Mouse (Mus musculus) hindbrain, postnatal 0 days (tissue): Measurements from ENCODE around the gene Ak6. TPM values are rescaled to one million over a fixed set of nuclear protein-coding genes. Genes with fewer than 3 reads are reported as not detected.
A peak's percentile ranks its signal among the peaks of the same experiment; 100 is the strongest.

ENCODE experiments used
- ATAC-seq: fragments of 200-750 bp; cut with Nextera tagmentation; 2 replicates; pipeline ENCODE4 v1.8.0; 2017; ENCODE audit warnings: mild to moderate bottlenecking, moderate TSS enrichment, moderate library complexity
- DNase-seq: peaks from one replicate; pipeline ENCODE4 v3.0.0-alpha.2; 2015; ENCODE audit warnings: low spot score
- H3K27ac ChIP-seq: fragments of 300-500 bp; sonication (generic); 2 replicates; pipeline ENCODE4 v1.5.1; 2014; ENCODE audit warnings: mild to moderate bottlenecking
- H3K27me3 ChIP-seq: fragments of 300-500 bp; sonication (generic); 2 replicates; pipeline ENCODE4 v1.6.1; 2014; ENCODE audit warnings: low read length, mixed read lengths; ENCODE audit not compliant: insufficient read depth
- H3K36me3 ChIP-seq: fragments of 300-500 bp; sonication (generic); 2 replicates; pipeline ENCODE4 v1.6.1; 2014; ENCODE audit warnings: low read length, mixed read lengths; ENCODE audit not compliant: insufficient read depth
- H3K4me1 ChIP-seq: fragments of 300-500 bp; sonication (generic); 2 replicates; pipeline ENCODE4 v1.6.1; 2014; ENCODE audit warnings: antibody characterized with exemption, low read length, mixed read lengths; ENCODE audit not compliant: insufficient read depth
- H3K4me2 ChIP-seq: fragments of 300-500 bp; sonication (generic); 2 replicates; pipeline ENCODE4 v1.6.1; 2014; ENCODE audit warnings: low read depth, mild to moderate bottlenecking, low read length, moderate library complexity, mixed read lengths
- H3K4me3 ChIP-seq: fragments of 300-500 bp; sonication (generic); 2 replicates; pipeline ENCODE4 v1.5.1; 2014; ENCODE audit warnings: low read length
- H3K9ac ChIP-seq: fragments of 300-500 bp; sonication (generic); replicated peaks from 2 replicates; pipeline ENCODE4 v1.6.1; 2014; ENCODE audit warnings: mild to moderate bottlenecking, low read length, moderate library complexity, mixed read lengths
- H3K9me3 ChIP-seq: fragments of 300-500 bp; sonication (generic); 2 replicates; pipeline ENCODE4 v1.6.1; 2016; ENCODE audit warnings: low read length, mixed read lengths
- CTCF ChIP-seq: IDR thresholded peaks from 2 replicates; pipeline ENCODE4 v1.5.1; 2016; ENCODE audit warnings: antibody characterized with exemption, control low read depth, low read depth
- WGBS: fragments of 180-500 bp; shearing (Covaris S2); extraction: QIAGEN DNeasy Blood & Tissue Kit; methylation state at CpG from one replicate; pipeline ENCODE4 v1.1.7; 2014; 5-methylcytosine and 5-hydroxymethylcytosine counted together
- polyA plus RNA-seq: library from polyadenylated mRNA; unstranded; fragments of >200 nt; fragmentation: Nextera tagmentation; extraction: Ambion mirVana; gene quantifications from 2 replicates; pipeline ENCODE4 v1.2.1, GENCODE M21; 2015
- total RNA-seq: library from RNA; depleted of rRNA; stranded (reverse); fragments of >200 nt; gene quantifications from 2 replicates; pipeline ENCODE4 v1.2.3, GENCODE M21; 2014

Gene Ak6
- total and polyA plus RNA-seq, 2 experiments from 2014 or later, result 123 to 328 TPM

GRCm38 (mm10) chr13:100622241-100622640 is 28.5 kb upstream of the Ak6 start:
- H3K4me1 ChIP-seq, result no peaks in the 10 kb centered on the region
- WGBS, result 90% methylated on average over 4 of the region's 4 CpGs
- H3K9ac ChIP-seq, result no peak overlapping the region
- DNase-seq (no peak), ATAC-seq (no peak)
- no peaks in the 10 kb centered on the region for H3K9me3 ChIP-seq
- no peak overlapping the region for H3K4me3 ChIP-seq
- TF ChIP-seq CTCF, result no peak
- H3K36me3 ChIP-seq, result peaks cover 48% of the 10 kb centered on the region
- H3K4me2 ChIP-seq, result no peak overlapping the region
- no peak overlapping the region for H3K27ac ChIP-seq
- H3K27me3 ChIP-seq, result no peaks in the 10 kb centered on the region

GRCm38 (mm10) chr13:100634106-100634691 is 16.6 kb upstream of the Ak6 start:
- H3K36me3 ChIP-seq, result peaks cover 31% of the 10 kb centered on the region
- H3K4me2 ChIP-seq, result no peak overlapping the region
- H3K9me3 ChIP-seq, result no peaks in the 10 kb centered on the region
- no peaks in the 10 kb centered on the region for H3K4me1 ChIP-seq
- H3K9ac ChIP-seq, result no peak overlapping the region
- ATAC-seq, result no peak
- 94% methylated on average over 3 of the region's 3 CpGs for WGBS
- no peak for TF ChIP-seq CTCF
- H3K4me3 ChIP-seq, result no peak overlapping the region
- H3K27me3 ChIP-seq, result no peaks in the 10 kb centered on the region
- no peak for DNase-seq
- no peak overlapping the region for H3K27ac ChIP-seq

GRCm38 (mm10) chr13:100642471-100643209 is 8.1 kb upstream of the Ak6 start:
- Histone ChIP-seq H3K4me2 (no peak overlapping the region), H3K27ac (no peak overlapping the region), H3K4me3 (no peak overlapping the region), H3K36me3 (peaks cover 36% of the 10 kb centered on the region), H3K9ac (no peak overlapping the region), H3K4me1 (no peaks in the 10 kb centered on the region), H3K9me3 (no peaks in the 10 kb centered on the region), H3K27me3 (no peaks in the 10 kb centered on the region)
- no peak for TF ChIP-seq CTCF
- DNase-seq, result no peak
- no peak for ATAC-seq
- WGBS, result 95% methylated on average over 4 of the region's 4 CpGs

GRCm38 (mm10) chr13:100648223-100648622 is 2.6 kb upstream of the Ak6 start:
- H3K27me3 ChIP-seq, result no peaks in the 10 kb centered on the region
- peaks cover 5% of the 10 kb centered on the region; the same call in 1 of the 2 replicates for H3K4me1 ChIP-seq
- no peak overlapping the region for H3K4me3 ChIP-seq
- no peak for ATAC-seq
- H3K9me3 ChIP-seq, result no peaks in the 10 kb centered on the region
- peaks cover 25% of the 10 kb centered on the region for H3K36me3 ChIP-seq
- TF ChIP-seq CTCF, result no peak
- WGBS, result 96% methylated on average over 8 of the region's 8 CpGs
- no peak for DNase-seq
- no peak overlapping the region for H3K4me2 ChIP-seq
- no peak overlapping the region for H3K27ac ChIP-seq
- H3K9ac ChIP-seq, result no peak overlapping the region

GRCm38 (mm10) chr13:100651439-100652186 is 834 bp downstream of the Ak6 start, which contains the start of gene Taf9:
Gene Taf9, plus strand, starts transcription at chr13:100651579.
- peak within 1 kb of the TSS; percentile 98 for H3K27ac ChIP-seq
- H3K4me3 ChIP-seq, result peak within 1 kb of the TSS; percentile 87
- H3K9me3 ChIP-seq, result no peaks in the 10 kb centered on the region
- peak within 1 kb of the TSS; percentile 75 for H3K4me2 ChIP-seq
- ATAC-seq (peak; percentile 78), DNase-seq (no peak)
- no peaks in the 10 kb centered on the region for H3K27me3 ChIP-seq
- TF ChIP-seq CTCF, result no peak
- H3K36me3 ChIP-seq, result peaks cover 10% of the 10 kb centered on the region; the same call in 1 of the 2 replicates
- WGBS, result 4% methylated on average over 51 of the region's 63 CpGs
- peak within 1 kb of the TSS; percentile 89 for H3K9ac ChIP-seq
- peaks cover 5% of the 10 kb centered on the region; the same call in 1 of the 2 replicates for H3K4me1 ChIP-seq

- H3K4me1 ChIP-seq, result no peaks in the 10 kb centered on the region
- DNase-seq (no peak), ATAC-seq (no peak)
- H3K27me3 ChIP-seq, result no peaks in the 10 kb centered on the region
- no peak overlapping the region for H3K9ac ChIP-seq
- WGBS, result 94% methylated on average over 5 of the region's 5 CpGs
- no peak for TF ChIP-seq CTCF
- no peak overlapping the region for H3K4me2 ChIP-seq
- peaks cover 5% of the 10 kb centered on the region; the same call in 1 of the 2 replicates for H3K36me3 ChIP-seq
- H3K4me3 ChIP-seq, result no peak overlapping the region
- no peak overlapping the region for H3K27ac ChIP-seq
- no peaks in the 10 kb centered on the region for H3K9me3 ChIP-seq
These were observed 7.3 kb downstream of the Ak6 start for GRCm38 (mm10) chr13:100658091-100658490.
